Mouse (Mus musculus): Measurements from ENCODE around the gene Ube2f.

Ube2f gene

DNA sequence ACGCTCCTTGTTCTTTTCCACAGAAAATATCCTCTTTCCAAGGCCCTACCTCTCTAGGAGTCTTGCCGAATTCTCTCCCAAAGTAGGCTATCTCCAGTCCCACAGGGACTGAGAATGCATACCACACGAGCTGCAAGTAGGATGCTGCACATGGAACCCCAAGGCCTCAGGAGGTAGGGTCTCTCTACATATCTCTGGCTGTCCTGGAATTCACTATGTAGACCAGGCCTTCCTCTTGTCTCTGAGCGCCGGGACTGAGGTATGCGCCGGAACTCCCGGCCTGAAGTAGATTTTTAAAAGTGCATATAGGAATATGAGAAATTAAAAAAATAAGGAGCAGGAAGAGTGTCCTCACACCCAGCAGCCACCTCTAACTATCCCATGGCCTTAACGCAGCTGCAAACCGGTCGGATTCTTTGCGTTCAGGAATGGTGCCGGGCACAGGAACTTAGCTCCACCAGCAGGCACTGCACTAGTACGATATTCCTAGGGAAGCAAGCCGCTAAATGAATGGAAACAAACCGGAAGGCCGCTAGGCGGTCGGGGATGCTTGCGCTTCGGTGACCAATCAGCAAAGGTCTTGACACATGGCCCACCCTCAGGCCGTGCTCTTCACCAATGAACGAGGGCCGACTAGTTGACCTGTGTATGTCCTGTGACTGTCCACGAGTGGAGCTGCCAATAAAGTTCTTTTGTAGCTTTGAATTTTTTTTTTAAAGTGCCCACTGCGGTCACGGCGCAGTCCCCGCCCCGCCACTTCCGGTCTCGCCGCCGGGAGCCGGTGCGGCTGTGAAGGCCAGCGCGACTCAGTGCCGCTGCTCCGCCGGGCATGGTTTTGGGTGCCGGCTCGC, at the start of gene Ube2f:
TSS of gene Ube2f (plus strand) at position 741 of the 851 bp plus-strand sequence.
- peak; percentile 97 for DNase-seq (ENCODE audit: low spot score)

DNA sequence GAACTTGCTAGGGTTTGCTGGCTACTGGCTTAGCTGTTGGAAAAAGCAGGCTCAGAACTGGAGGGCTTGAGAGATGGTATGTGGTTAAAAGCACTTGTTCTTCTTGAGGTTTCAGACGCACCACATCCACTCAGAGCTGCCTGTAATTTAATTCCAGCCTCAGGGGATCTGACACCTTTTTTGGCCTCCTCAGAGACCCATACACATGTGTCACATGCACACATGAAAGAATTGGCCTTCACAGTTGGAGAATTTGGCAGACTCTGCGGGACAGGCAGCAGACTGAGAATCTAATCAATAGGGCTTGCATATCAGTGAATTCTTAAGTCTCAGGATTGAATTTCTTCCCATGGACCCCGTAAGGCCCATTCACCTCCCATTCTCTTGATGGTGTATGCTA, 49.0 kb upstream of the Ube2f start:
- no peak for DNase-seq (ENCODE audit: low spot score)

DNA sequence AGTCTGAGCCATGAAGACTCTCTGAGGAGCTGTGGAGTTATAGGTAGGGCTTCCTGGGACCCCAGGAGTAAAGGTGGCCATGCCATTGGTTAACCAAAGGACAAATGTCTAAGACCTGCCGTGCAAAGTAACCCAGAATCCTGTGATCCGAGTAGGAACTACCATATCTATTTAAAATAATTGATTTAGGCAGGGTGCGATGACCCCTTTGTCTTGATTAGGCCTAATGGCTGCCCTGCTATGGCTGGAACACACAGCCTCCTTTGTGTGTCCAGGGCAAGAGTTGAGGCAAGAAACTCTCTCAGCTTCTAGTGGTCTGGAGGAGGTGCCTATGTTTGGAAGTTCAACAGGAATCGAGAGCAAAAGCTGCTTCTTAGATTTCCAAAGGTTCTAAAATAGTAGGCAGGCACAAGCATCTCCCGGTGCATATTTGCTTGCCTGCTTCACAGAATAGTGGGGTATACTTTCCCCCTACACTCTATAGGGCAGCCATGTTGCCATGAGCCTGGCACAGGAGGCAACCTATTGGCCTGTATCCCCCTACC, 45.8 kb upstream of the Ube2f start:
- no peak for DNase-seq (ENCODE audit: low spot score)

DNA sequence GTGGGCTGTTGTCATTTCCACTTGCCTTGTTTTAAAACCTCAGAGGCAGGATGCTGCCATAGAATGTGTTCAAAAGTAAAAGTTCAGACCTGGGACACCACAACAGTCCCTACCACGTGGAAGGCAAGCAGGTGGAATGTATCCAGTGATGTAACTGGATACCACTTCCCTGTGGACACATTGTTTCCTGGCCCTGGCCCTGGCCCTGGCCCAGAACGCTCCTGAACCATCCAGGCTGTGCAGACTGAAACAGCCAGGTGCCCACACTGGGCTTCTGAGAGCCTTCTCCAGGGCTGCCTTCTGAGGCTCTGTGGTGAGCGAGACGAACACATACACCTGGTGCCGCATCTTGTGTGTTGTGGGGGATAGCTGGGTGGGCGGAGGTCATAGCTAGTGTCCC, 44.5 kb upstream of the Ube2f start:
- no peak for DNase-seq (ENCODE audit: low spot score)

DNA sequence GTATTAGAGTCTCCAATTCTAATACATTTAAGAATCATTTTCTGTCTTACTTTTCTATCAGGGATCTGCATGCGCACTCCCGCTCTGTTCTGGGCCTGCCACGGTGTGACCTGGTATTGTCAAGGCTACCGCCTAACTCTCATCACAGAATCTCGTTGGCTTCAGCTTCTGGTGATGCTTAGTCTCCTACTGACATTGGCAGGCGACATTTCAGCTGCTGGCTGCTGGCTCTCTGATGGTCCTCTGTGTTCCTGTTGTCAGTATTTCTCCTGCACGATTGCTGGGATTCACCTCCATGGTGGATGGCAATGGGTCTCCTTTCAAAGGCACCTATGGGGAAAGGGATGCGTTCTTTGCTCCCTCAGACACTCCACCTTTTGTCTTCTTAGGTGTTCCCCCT, 43.8 kb upstream of the Ube2f start:
- DNase-seq (ENCODE audit: low spot score) = no peak

DNA sequence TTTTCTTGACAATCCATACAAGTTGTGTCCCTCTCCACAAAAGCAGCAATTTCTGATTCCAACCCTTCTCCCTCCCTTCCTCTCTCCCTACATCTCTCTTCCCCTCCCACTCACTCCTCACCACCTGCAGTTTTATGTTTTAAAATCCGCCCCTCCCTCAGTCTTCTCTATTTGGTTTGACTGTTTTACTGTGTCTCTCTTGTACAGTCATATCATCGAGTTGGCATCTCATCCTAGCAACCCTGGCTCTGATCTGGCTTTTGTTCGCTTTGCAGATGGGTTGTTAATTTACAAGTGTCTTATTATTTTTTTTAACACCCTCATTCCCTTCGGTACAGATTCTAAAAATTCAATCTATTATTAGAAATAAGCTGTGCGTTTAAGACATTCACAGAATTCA, 43.2 kb upstream of the Ube2f start:
- DNase-seq (ENCODE audit: low spot score) = peak; percentile 63

DNA sequence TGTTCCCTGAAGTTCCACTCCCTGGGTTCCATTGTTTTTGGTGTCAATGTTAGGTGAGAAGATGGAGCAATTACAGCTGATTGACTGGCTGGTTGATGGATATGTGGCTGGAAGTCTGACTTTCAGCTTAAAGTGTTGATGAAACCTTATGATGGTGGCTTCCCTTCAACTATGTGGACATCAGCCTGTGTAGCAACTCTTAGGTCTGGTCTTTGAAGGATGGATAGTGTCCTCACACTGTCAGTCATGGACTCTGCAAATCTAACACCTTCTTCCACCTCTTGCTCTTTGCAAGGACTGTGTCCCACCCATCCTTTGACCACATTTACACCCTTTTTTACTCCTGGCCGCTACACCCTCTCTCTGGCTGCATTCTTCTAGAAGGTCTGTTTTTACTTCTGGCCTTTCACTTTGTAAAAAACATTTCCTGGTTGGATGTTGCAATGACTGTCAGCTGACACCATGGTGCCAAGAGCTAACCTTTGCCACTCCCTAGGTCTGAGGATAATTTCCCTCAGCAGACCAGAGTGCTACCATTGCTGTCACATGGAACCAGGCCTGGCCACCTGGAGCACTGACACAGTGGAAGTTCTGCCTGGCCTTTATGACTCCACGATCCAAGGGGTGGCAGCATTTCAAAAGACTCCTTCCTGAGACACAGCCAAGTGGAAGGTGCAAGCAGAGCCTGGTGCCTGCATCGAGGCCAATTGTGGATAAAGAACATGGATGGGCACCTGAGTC, 42.6 kb upstream of the Ube2f start:
- no peak for DNase-seq (ENCODE audit: low spot score)

DNA sequence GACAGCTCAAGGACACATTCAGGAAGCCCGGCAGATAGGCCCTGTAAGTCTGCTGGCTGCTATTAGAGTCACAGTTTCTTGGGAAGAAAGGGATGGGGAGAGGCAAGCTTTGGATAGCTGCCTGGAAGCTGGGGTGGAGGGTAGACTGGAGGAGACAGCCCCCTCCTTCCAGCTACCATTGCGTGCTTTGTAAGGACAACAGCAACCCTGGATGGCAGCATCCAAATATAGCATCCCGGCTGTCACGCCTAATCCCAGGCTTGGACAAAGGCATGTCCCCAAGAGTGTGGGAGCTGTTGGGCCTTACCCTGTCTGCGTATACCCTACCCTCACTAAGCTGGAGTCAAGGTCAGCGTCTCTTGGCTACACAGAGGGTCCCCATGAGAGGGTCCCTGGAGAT, 40.8 kb upstream of the Ube2f start:
- no peak for DNase-seq (ENCODE audit: low spot score)

DNA sequence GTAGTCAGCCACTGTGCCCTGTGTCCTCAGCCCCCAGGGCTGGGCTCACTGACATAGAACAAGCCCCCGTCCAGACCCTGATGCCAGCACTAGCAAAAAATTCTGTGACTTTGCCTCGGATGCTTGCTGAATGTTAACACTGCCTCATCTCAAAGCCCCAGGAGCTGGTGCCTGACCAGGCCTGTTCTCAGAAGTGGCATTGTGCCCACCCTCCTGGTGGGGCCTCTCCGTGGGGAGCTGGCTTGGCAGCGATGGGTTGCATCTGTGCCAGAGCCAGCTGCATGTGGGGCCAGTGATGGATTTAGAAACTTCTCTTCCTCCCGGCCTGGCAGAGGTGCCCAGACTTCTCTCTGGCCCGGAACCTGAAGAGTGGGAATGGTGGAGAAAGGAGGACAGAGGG, 40.3 kb upstream of the Ube2f start:
- peak; percentile 91 for DNase-seq (ENCODE audit: low spot score)

DNA sequence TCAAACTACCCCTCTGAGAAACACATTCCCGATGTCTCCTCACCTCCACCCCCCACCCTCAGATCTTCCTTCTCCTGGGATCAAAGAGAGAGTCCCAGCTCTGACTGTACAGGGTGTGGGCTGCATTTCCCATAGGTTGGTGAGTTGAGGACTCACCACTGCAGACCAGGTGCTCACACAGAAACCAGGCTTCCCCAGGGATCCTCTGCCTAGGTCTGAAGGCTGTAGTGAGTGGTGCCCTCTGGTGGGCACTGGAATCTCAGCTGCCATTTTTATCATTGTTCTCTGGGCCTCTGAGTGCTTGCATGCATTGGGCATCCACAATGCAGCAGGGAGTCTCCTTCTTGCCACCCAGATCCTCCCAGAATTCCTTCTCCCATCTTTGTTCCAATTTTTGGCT, 39.0 kb upstream of the Ube2f start:
- DNase-seq (ENCODE audit: low spot score) = peak; percentile 85

DNA sequence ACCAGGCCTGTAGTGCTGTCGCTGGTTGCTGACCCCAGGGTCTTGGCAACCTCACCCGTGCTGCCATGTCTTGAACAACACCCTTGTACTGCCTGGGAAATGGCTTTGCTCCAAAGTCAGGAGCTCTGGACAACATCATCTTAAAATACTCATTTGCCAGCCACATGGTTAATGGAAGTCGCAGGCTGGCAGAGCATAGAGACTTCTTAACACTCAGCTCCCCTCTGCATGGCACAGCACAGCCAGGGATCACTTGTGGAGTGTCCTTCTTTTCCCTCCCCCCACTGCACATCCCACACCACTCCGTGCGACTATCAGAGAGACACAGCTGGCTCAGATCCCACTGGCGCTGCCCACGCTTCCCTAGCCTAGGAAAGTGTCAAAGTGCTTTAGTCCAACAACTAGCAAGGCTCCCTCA, 38.5 kb upstream of the Ube2f start:
- DNase-seq (ENCODE audit: low spot score) = no peak

DNA sequence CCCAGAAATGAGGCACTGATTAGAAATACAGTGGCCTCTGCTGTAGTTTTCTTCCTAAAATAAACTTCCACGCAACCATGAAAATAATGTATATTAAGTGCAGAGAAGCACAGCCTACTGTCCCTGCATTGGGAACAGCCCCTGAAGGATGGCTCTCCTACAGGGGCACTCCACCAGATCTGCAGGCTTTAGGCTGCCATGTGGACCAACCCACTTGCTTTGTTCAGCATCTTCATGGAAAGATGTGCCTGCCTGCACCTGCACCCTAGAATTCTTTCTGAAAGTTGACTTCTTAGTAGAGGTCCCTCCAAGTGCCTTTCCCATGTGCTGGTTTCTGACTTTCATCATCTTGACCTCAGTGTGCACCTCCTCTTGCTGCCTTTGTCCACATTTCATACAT, 34.8 kb upstream of the Ube2f start:
- no peak for DNase-seq (ENCODE audit: low spot score)

DNA sequence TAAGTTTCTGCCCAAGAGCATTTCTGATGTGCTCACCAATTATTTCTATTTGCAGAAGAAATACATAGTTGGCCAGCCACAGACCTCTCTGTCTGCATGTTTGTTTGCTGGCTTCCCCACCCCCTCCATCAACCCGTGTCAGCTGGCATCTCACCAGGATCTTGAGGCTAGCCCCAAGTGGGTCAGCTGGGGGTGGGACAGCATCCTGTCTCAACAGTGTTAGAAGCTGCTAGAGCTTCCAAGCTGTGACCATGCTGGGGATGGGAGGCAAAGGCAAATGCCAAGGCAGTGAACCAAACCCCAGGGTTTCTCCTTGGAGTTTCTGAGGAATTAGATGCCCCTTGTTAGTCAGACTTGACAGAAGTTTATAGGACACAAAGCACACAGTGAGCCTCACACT, 34.1 kb upstream of the Ube2f start:
- no peak for DNase-seq (ENCODE audit: low spot score)

DNA sequence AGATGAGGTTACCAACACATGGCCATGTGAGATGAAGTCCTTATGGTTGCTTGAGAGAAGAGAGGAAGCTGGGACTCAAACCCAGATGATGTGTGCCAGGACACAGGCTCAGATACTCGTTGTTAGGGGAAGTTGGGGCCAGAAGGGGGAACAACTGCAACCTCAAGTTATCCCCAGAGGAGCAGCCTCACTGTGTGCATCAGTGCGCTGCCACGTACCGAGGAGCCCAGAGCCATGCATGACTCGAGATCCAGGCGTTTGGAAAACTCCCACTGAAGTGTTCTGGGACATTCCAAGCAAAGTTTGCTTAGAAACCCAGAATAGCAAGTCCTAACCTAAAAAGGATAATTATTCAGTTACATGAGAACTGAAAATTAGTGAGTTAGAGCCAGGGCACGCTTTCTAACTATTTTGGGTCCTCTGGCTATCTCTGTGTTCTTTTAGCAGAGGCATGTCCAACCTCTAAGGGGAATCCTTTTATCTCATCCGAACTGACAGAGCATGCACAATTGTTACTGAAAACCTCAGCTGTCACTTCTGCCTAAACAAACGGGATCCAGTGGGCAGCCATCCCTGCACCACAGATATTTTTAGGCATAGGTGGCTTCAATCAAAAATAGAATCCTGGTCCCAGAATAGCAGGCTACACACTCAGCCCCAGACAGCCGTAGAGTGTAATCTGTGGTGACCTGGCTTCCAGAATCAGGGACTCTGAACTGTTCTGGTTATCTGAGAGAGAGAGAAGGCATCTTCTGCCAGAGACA, 33.4 kb upstream of the Ube2f start:
- no peak for DNase-seq (ENCODE audit: low spot score)

DNA sequence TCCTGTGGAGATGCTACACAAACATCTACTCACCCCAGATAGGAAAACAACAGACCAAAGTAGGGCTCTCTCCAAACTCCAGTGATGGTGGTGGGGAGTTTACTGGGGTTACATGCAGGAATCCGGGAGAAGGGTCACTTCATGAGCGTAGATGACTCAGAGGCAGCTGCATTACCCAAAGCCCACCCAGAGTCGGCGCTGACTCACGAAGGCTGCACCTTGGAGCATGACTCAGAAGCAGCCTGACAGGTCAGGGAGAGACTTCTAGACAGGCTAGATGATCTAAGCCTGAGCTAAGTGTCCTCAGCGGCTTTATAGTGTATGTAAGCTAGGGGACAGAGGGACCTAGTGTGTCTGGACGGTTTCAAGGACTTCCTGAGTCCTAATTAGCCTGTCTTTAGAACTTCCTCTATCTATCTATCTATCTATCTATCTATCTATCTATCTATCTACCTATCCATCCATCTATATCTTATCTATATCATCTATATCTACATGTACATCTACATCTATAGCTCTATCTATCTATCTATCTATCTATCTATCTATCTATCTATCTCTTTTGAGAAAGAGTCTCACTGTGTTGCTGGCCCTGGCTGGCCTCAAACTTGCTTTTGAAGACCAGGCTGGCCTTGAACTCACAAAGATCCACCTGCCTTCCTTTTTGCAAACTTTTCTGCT, 30.3 kb upstream of the Ube2f start:
- no peak for DNase-seq (ENCODE audit: low spot score)

DNA sequence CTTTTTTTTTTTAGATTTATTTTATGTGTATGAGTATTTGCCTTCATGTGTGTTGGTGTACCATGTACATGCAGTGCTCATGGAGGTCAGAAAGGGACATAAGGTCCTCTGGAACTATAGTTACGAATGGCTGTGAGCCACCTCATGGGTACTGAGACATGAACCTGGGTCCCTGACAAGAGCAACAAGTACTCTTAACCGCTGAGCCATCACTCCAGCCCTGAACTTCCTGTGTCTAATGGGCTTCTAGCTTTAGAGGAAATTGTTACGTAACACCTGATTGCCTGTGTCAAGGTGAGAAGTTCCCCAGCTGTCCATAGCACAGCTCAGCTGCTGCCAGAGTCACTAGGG, 29.8 kb upstream of the Ube2f start:
- DNase-seq (ENCODE audit: low spot score) = no peak

DNA sequence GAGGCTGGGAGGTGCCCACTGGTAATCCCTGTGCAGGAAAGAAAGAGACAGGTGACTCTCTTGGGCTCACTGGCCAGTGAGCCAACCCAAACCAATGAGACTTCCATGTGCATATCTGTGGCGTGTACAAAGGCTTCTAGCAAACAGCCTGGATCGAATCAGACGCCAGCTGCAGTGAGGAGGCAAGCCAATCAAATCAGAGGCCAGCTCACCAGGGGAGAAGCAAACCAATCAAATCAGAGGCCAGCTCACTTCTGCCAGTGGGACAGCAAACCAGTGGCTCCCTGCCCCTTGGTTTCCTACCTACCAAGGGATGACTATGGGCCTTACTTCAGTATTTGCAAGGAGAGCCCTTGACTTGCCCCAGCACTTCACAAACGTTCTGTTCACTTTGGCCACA, 23.5 kb upstream of the Ube2f start:
- no peak for DNase-seq (ENCODE audit: low spot score)

DNA sequence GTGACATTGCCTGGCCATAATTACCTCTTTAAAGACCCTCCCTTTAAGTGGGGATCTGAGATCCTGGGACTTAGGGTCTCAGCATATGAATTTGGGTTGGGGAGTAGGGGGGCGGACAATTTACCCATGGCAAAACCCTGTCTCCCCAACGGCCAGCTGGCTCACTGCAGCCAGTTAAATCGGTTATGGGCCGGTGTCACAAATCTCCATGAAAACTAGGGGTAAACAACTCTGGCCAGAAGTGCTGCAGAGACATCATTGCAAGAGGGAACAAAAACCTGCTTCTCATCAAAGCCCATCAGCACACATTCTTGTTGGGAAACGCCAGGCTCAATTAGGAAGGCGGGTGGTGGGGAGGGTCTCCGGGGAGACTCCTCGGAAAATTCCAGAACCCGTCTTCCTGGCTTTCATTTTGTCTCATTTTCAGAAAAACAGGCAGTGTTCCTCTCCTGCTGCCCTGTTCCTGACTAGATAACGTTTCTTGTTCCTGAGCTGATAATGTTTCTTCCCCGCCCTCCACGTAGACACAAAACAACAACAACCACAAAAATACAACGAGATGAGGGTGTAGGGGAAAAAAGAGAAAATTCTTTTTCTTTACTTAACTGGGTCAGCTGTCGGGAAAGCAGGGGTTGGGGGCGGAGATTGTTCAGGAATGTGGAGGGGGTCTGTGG, 22.6 kb upstream of the Ube2f start:
- DNase-seq (ENCODE audit: low spot score) = no peak

DNA sequence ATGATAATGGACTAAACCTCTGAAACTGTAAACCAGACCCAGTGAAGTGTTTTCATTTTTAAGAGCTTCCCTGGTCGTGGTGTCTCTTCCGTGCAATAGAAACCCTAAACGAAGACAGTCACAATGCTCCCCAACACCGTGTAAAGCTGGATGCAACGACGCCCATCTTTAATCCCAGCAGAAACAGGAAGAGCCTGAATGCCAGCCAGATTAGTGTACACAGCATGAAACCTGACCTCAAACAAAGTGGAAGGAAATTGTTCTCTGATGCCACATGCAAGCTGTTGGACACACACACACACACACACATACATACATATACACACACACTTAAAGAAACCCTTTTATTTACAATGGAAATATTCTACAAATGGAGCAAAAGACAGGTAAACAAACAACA, 19.0 kb upstream of the Ube2f start:
- no peak for DNase-seq (ENCODE audit: low spot score)

DNA sequence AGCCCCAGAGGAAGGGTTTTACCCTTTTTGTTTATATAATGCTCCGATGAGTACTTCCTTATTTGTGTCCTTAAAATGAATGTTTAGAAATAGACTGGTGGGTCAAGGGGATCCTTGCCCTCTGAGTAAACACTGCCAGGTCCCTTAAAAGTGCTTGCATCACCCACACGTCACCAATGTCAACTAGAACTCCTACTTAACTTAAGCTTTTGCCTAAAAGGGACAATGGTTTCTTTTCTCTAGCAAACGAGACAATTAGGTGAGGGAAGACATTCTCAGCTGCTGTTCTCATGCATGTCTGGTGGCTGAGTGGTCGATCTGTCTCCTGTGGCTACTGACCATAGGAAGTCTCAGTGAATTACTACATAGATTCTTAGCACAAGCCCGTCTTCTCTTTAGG, 18.2 kb upstream of the Ube2f start:
- DNase-seq (ENCODE audit: low spot score) = no peak

DNA sequence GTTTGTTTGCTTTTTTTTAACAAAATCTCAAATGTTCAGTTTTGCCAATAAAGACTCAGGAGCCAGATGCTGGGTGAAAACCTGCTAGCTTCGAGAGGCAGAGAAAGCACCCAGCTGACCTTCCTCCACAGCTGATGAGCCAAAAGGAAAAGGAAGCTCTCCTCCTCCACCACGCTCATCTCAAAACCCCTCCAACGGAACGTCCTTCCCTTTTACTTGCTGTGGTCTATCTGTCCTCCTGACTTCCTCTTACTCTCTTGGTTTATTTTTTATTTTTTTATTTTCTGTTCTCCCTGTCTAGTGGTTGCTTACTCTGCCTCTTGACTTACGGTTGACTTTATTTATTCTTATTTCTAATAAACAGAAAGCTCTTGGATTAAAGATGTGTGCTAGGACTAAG, 14.7 kb upstream of the Ube2f start:
- DNase-seq (ENCODE audit: low spot score) = no peak

DNA sequence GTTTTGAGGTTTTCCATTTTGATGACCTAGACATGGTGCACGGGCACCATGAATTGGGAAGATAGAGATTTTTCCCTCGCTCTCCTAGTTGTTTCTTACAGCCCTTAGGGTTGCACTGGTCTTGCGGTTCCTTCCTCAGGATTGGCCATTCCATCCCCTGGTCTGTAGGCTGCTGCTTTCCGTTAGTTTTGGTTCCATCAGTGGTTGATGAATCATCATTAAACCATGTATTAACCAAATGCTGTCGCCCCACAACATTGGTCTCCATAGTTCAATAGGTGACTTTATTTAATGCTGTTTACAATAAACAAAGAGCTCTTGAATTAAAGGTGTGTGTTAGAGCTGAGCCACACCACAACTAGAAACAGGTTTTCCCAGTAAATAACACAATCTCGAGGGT, 12.4 kb upstream of the Ube2f start:
- no peak for DNase-seq (ENCODE audit: low spot score)
